Mouse (Mus musculus) neural tube, embryonic 15.5 days (tissue): ENCODE results near the gene Incenp. TPM values are rescaled to one million over a fixed set of nuclear protein-coding genes. Genes with fewer than 3 reads are reported as not detected.
"Not testable (repeated sequence)": the region's sequence is repeated elsewhere in the genome, so short reads cannot be mapped to it uniquely, and the experiment has no call there.

ENCODE experiments used
- ATAC-seq: fragments of 200-750 bp; cut with Nextera tagmentation; 2 replicates; pipeline ENCODE4 v1.8.0; 2017; ENCODE audit warnings: mild to moderate bottlenecking, moderate TSS enrichment, moderate library complexity; ENCODE audit not compliant: low FRiP score
- H3K27ac ChIP-seq: fragments of 300-500 bp; sonication (generic); replicated peaks from 2 replicates; pipeline ENCODE4 v1.5.1; 2015; ENCODE audit warnings: mild to moderate bottlenecking, inconsistent platforms
- H3K27me3 ChIP-seq: fragments of 300-500 bp; sonication (generic); replicated peaks from 2 replicates; pipeline ENCODE4 v1.6.1; 2015; ENCODE audit warnings: inconsistent platforms
- H3K36me3 ChIP-seq: fragments of 300-500 bp; sonication (generic); 2 replicates; pipeline ENCODE4 v1.6.1; 2015; ENCODE audit warnings: inconsistent platforms
- H3K4me1 ChIP-seq: fragments of 300-500 bp; sonication (generic); 2 replicates; pipeline ENCODE4 v1.6.1; 2015; ENCODE audit warnings: inconsistent platforms
- H3K4me2 ChIP-seq: fragments of 300-500 bp; sonication (generic); 2 replicates; pipeline ENCODE4 v1.6.1; 2015; ENCODE audit warnings: inconsistent platforms, mild to moderate bottlenecking, moderate library complexity
- H3K4me3 ChIP-seq: fragments of 300-500 bp; sonication (generic); replicated peaks from 2 replicates; pipeline ENCODE4 v1.5.1; 2015; ENCODE audit warnings: mild to moderate bottlenecking, inconsistent platforms
- H3K9ac ChIP-seq: fragments of 300-500 bp; sonication (generic); replicated peaks from 2 replicates; pipeline ENCODE4 v1.6.1; 2015; ENCODE audit warnings: mild to moderate bottlenecking, inconsistent platforms
- H3K9me3 ChIP-seq: fragments of 300-500 bp; sonication (generic); replicated peaks from 2 replicates; pipeline ENCODE4 v1.6.1; 2016; ENCODE audit warnings: inconsistent platforms
- WGBS: fragments of 180-500 bp; shearing (Covaris S2); methylation state at CpG from one replicate; pipeline ENCODE4 v1.1.7; 2015; ENCODE audit warnings: mixed read lengths; 5-methylcytosine and 5-hydroxymethylcytosine counted together
- polyA plus RNA-seq: library from polyadenylated mRNA; unstranded; fragments of >200 nt; fragmentation: Nextera tagmentation; extraction: Ambion mirVana; gene quantifications from 2 replicates; pipeline ENCODE4 v1.2.1, GENCODE M21; 2015

Incenp gene
- polyA plus RNA-seq, 1 experiment from 2014 or later = 21.8 TPM

GRCm38 (mm10) chr19:9914346-9914745 is 15.0 kb upstream of the Incenp start:
- 0 out of 2 replicates have a peak, but pooled peaks cover 7% of the 10 kb centered on the region for H3K4me1 ChIP-seq
- H3K27me3 ChIP-seq = no peaks in the 10 kb centered on the region
- whole genome bisulfite sequencing = 84% methylated on average over 3 of the region's 3 CpGs

DNA sequence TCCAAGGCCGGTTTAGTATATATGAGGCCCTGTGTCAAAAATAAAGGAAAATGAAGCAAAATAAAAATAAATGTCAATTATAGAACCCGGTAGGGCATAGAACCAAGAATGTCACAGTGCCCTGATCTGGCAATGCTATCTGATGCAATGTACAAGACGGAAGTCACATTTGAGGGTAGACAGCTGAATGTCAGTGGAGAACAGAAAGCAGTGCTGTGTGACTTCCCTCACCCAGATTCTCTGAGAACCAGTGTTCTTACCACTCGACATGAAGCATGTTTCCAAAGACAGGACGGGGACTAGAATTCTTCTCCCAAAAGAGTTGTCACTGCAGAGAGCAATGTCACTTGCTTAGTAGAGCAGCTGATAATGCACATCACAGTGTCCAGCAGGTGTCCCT is 14.4 kb upstream of the Incenp start:
- ATAC-seq = no peak
- WGBS = 83% methylated on average over 5 of the region's 5 CpGs

More at GRCm38 (mm10) chr19:9914346-9914745, 15.0 kb upstream of the Incenp start:
- Histone ChIP-seq H3K9ac (no peak overlapping the region), H3K4me2 (no peak overlapping the region), H3K36me3 (no peaks in the 10 kb centered on the region), H3K9me3 (no peaks in the 10 kb centered on the region), H3K4me3 (no peak overlapping the region), H3K27ac (no peak overlapping the region)
- no peak for ATAC-seq

DNA sequence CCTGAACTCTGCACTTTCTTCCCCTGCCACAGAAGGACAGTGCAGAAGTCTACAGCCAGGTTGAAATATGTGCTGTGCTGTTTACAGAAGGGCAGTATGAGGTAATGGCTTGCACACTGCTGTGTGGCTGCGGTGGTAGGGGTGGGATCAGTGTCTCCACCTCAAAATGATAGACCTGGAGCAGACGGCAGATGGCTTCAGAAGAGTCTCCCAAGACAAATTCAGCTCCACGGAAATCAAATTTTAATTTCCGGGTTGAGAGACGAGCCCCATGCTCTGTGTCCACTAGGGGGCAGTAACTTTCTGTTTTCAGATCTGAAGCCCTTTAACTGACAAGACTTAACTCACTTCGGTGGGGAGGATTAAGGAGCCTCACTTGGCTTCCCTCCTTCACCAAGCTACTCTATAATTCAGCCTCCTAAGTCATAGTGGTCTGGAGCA is 12.0 kb upstream of the Incenp start:
- Histone ChIP-seq H3K9me3 (no peaks in the 10 kb centered on the region), H3K27me3 (no peaks in the 10 kb centered on the region), H3K36me3 (no peaks in the 10 kb centered on the region), H3K4me2 (peak overlapping the region; percentile 36), H3K4me1 (0 out of 2 replicates have a peak, but pooled peaks cover 7% of the 10 kb centered on the region), H3K27ac (no peak overlapping the region), H3K4me3 (no peak overlapping the region), H3K9ac (no peak overlapping the region)
- 13% methylated on average over 6 of the region's 6 CpGs for WGBS
- peak; percentile 57; the same call in 1 of the 2 replicates for ATAC-seq

More for the DNA sequence above, 14.4 kb upstream of the Incenp start:
- Histone ChIP-seq H3K27ac (no peak overlapping the region), H3K9ac (no peak overlapping the region), H3K4me3 (no peak overlapping the region), H3K27me3 (no peaks in the 10 kb centered on the region), H3K36me3 (no peaks in the 10 kb centered on the region), H3K4me1 (0 out of 2 replicates have a peak, but pooled peaks cover 7% of the 10 kb centered on the region), H3K9me3 (no peaks in the 10 kb centered on the region), H3K4me2 (no peak overlapping the region)

- H3K4me1 ChIP-seq = 0 out of 2 replicates have a peak, but pooled peaks cover 7% of the 10 kb centered on the region
Measured at GRCm38 (mm10) chr19:9909351-9909750, 10.0 kb upstream of the Incenp start.

DNA sequence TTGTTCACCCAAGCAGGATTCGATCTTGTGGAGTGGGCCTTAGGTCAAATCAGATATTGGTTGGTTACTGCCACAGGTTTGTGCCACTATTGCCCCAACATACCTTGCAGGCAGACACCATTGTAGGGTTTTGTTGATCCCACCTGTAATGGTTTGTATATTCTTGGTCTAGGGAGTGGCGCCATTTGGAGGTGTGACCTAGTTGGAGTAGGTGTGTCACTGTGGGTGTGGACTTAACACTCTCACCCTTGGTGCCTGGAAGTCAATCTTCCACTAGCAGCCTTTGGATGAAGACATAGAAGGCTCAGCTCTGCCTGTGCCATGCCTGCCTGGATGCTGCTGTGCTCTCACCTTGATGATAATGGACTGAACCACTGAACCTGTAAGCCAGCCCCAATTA is 1.3 kb upstream of the Incenp start:
- not testable (repeated sequence) for H3K4me3 ChIP-seq, H3K9me3 ChIP-seq, H3K27me3 ChIP-seq, H3K36me3 ChIP-seq, ATAC-seq, H3K9ac ChIP-seq, H3K4me2 ChIP-seq
- 100% methylated on average over 2 of the region's 2 CpGs for WGBS
- Histone ChIP-seq H3K27ac (peak overlapping the region; percentile 90; the same call in 1 of the 2 replicates), H3K4me1 (peaks cover 24% of the 10 kb centered on the region)

More at GRCm38 (mm10) chr19:9909351-9909750, 10.0 kb upstream of the Incenp start:
- H3K27ac ChIP-seq = no peak overlapping the region
- no peak overlapping the region for H3K9ac ChIP-seq
- no peaks in the 10 kb centered on the region for H3K36me3 ChIP-seq
- H3K4me3 ChIP-seq = no peak overlapping the region
- no peak overlapping the region for H3K4me2 ChIP-seq
- H3K27me3 ChIP-seq = no peaks in the 10 kb centered on the region
- 85% methylated on average over 5 of the region's 5 CpGs for WGBS
- no peaks in the 10 kb centered on the region for H3K9me3 ChIP-seq
- ATAC-seq = no peak

- Histone ChIP-seq H3K27ac (peak overlapping the region; percentile 90), H3K4me2 (peak overlapping the region; percentile 54), H3K9me3 (no peaks in the 10 kb centered on the region), H3K4me3 (peak overlapping the region; percentile 72), H3K4me1 (peaks cover 24% of the 10 kb centered on the region), H3K36me3 (no peaks in the 10 kb centered on the region), H3K27me3 (no peaks in the 10 kb centered on the region), H3K9ac (peak overlapping the region; percentile 60)
- 7% methylated on average over 10 of the region's 10 CpGs for WGBS
- ATAC-seq = peak; percentile 91
Measured at GRCm38 (mm10) chr19:9899780-9900146, 412 bp upstream of the Incenp start.

DNA sequence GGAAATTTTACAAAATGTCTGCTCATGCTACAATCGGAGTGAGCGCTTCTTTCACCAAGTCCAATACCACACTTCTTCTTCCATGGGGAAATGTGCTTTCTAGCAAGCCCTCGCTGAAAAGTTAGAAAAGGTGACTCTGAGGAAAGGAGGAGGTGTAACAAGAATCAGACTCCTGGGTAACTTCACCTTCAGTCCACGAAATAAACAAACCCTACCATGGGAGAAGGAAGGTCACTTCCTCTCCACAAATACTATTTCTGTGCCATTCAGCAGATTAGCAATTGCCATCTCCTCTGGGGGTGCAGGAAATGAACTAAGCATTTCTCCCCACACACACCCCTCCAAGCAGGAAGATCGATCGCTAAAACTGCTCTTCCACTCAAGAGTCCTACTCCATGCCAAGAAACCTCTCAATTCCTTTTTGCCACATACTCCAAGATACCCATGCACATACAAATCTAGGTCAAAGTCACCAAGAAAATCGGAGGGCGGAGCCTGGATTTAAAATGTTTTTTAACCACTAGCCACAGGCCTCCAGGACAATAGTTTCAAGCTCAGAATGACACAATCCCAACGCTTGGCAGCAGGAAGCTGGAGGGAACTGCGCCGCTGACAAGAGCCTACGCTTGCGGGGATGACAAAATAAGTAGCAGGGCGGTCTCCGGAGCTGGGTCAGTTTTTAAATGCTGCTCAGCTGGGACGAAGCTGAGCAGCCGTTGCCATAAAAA is 848 bp downstream of the Incenp start:
- Histone ChIP-seq H3K36me3 (peaks cover 11% of the 10 kb centered on the region; the same call in 1 of the 2 replicates), H3K9ac (peak overlapping the region; percentile 58), H3K27me3 (no peaks in the 10 kb centered on the region), H3K4me3 (peak overlapping the region; percentile 72), H3K9me3 (no peaks in the 10 kb centered on the region), H3K4me2 (peak overlapping the region; percentile 94), H3K27ac (peak overlapping the region; percentile 39; the same call in 1 of the 2 replicates), H3K4me1 (peaks cover 24% of the 10 kb centered on the region)
- 12% methylated on average over 17 of the region's 17 CpGs for WGBS
- no peak; the same call in 1 of the 2 replicates for ATAC-seq

DNA sequence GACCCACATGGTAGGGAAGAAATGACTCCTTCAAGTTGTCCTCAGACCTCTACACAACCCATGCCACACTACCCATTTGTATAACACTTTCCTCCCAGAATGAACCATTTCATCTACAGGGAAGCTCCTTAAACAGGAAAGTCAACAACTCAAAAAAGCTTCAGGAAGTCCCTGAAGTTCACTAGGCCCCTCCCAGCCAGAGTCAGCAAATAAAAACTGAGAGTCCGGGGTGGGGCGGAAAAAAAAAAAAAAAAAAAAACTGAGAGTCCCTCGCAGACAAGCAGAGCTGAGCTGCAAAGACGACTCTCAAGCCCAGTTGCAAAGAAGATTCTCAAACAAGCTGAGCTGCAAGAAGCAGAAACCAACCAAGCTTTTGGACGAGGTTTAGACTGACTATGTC is 3.3 kb downstream of the Incenp start:
- H3K9me3 ChIP-seq = no peaks in the 10 kb centered on the region
- peaks cover 24% of the 10 kb centered on the region for H3K4me1 ChIP-seq
- no peak overlapping the region for H3K4me3 ChIP-seq
- H3K27me3 ChIP-seq = no peaks in the 10 kb centered on the region
- no peak overlapping the region for H3K4me2 ChIP-seq
- 87% methylated on average over 5 of the region's 5 CpGs for WGBS
- no peak overlapping the region for H3K9ac ChIP-seq
- no peak overlapping the region for H3K27ac ChIP-seq
- ATAC-seq = no peak
- H3K36me3 ChIP-seq = peaks cover 28% of the 10 kb centered on the region

- Histone ChIP-seq H3K4me3 (no peak overlapping the region), H3K36me3 (peaks cover 48% of the 10 kb centered on the region), H3K27me3 (no peaks in the 10 kb centered on the region), H3K27ac (no peak overlapping the region), H3K9me3 (no peaks in the 10 kb centered on the region), H3K9ac (no peak overlapping the region), H3K4me1 (no peaks in the 10 kb centered on the region), H3K4me2 (no peak overlapping the region)
- WGBS = 77% methylated on average over 8 of the region's 8 CpGs
- no peak for ATAC-seq
Measured at GRCm38 (mm10) chr19:9886771-9887170, 12.6 kb downstream of the Incenp start.

DNA sequence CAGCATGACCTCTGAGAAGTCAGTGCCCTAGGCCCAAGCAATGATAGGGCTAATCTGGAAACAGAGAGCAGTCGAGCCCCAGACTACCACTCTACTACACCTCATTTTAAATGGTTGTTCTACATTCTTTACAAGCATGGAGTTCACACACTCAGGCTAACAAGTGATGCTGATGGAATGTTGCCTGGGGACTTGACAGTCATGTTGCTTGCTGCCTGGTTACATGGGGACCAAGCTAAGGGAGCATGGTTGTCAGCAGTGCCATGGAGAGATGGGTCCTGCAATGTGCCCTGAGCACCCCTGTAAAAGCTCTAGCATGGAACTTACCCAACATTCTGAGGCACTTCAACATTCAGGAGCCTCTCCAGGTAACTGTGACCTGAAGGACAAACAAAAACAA is 13.0 kb downstream of the Incenp start:
- H3K9me3 ChIP-seq = no peaks in the 10 kb centered on the region
- no peak overlapping the region for H3K9ac ChIP-seq
- no peak overlapping the region for H3K4me2 ChIP-seq
- H3K27ac ChIP-seq = no peak overlapping the region
- no peaks in the 10 kb centered on the region for H3K27me3 ChIP-seq
- 85% methylated on average over 1 of the region's 1 CpGs for WGBS
- H3K4me1 ChIP-seq = no peaks in the 10 kb centered on the region
- no peak for ATAC-seq
- H3K4me3 ChIP-seq = no peak overlapping the region
- peaks cover 52% of the 10 kb centered on the region for H3K36me3 ChIP-seq

DNA sequence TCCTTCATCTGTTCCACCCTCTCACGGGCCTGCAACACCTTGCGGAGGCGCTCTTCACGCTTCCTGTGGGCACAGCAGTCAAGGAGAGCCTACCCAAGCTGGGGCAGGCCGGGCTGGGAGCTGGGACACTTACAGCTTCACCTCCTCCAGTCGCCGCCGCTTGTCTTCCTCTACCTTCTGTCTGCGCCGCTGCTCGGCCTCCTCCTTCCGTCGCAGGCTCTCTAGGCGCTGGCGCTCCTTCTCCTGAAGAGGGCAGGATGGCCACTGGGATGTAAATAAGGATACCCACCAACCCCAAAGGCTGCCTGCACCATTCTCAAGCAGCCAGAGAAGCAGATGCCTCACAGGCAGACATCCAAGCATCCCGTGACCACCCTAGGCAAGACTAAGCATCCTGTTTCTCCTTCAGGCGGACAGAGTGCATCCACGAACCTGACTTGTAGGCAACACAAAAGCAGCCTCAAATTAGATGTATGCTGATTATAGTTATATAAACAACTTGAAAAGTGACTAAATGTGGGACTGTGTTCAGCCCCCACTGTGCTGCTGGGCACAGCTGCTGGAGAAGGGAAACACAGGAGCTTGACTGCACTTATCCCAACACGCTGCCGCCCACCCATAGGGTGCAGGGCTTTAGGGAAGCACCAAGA is 21.0 kb downstream of the Incenp start:
- Histone ChIP-seq H3K4me1 (no peaks in the 10 kb centered on the region), H3K36me3 (peaks cover 66% of the 10 kb centered on the region)

GRCm38 (mm10) chr19:9865466-9865865 is 33.9 kb downstream of the Incenp start:
- H3K36me3 ChIP-seq = no peaks in the 10 kb centered on the region
- H3K9me3 ChIP-seq = no peaks in the 10 kb centered on the region
- ATAC-seq = no peak
- H3K4me1 ChIP-seq = no peaks in the 10 kb centered on the region
- H3K9ac ChIP-seq = no peak overlapping the region
- no peaks in the 10 kb centered on the region for H3K27me3 ChIP-seq
- no peak overlapping the region for H3K27ac ChIP-seq
- H3K4me3 ChIP-seq = no peak overlapping the region
- H3K4me2 ChIP-seq = no peak overlapping the region

More for the DNA sequence above, 21.0 kb downstream of the Incenp start:
- WGBS = 95% methylated on average over 20 of the region's 20 CpGs
- H3K4me3 ChIP-seq = no peak overlapping the region
- no peak overlapping the region for H3K27ac ChIP-seq
- no peaks in the 10 kb centered on the region for H3K9me3 ChIP-seq
- no peaks in the 10 kb centered on the region for H3K27me3 ChIP-seq
- no peak overlapping the region for H3K4me2 ChIP-seq
- H3K9ac ChIP-seq = no peak overlapping the region
- no peak for ATAC-seq
